Mouse (Mus musculus) hindbrain, postnatal 0 days (tissue): ENCODE data around the gene Ippk. TPM values are rescaled to one million over a fixed set of nuclear protein-coding genes. Genes with fewer than 3 reads are reported as not detected.

Source experiments
- ATAC-seq: fragments of 200-750 bp; cut with Nextera tagmentation; 2 replicates; pipeline ENCODE4 v1.8.0; 2017; ENCODE audit warnings: mild to moderate bottlenecking, moderate TSS enrichment, moderate library complexity
- DNase-seq: peaks from one replicate; pipeline ENCODE4 v3.0.0-alpha.2; 2015; ENCODE audit warnings: low spot score
- H3K27ac ChIP-seq: fragments of 300-500 bp; sonication (generic); 2 replicates; pipeline ENCODE4 v1.5.1; 2014; ENCODE audit warnings: mild to moderate bottlenecking
- H3K27me3 ChIP-seq: fragments of 300-500 bp; sonication (generic); 2 replicates; pipeline ENCODE4 v1.6.1; 2014; ENCODE audit warnings: low read length, mixed read lengths; ENCODE audit not compliant: insufficient read depth
- H3K36me3 ChIP-seq: fragments of 300-500 bp; sonication (generic); 2 replicates; pipeline ENCODE4 v1.6.1; 2014; ENCODE audit warnings: low read length, mixed read lengths; ENCODE audit not compliant: insufficient read depth
- H3K4me1 ChIP-seq: fragments of 300-500 bp; sonication (generic); 2 replicates; pipeline ENCODE4 v1.6.1; 2014; ENCODE audit warnings: antibody characterized with exemption, low read length, mixed read lengths; ENCODE audit not compliant: insufficient read depth
- H3K4me2 ChIP-seq: fragments of 300-500 bp; sonication (generic); 2 replicates; pipeline ENCODE4 v1.6.1; 2014; ENCODE audit warnings: low read depth, mild to moderate bottlenecking, low read length, moderate library complexity, mixed read lengths
- H3K4me3 ChIP-seq: fragments of 300-500 bp; sonication (generic); 2 replicates; pipeline ENCODE4 v1.5.1; 2014; ENCODE audit warnings: low read length
- H3K9ac ChIP-seq: fragments of 300-500 bp; sonication (generic); replicated peaks from 2 replicates; pipeline ENCODE4 v1.6.1; 2014; ENCODE audit warnings: mild to moderate bottlenecking, low read length, moderate library complexity, mixed read lengths
- H3K9me3 ChIP-seq: fragments of 300-500 bp; sonication (generic); 2 replicates; pipeline ENCODE4 v1.6.1; 2016; ENCODE audit warnings: low read length, mixed read lengths
- CTCF ChIP-seq: IDR thresholded peaks from 2 replicates; pipeline ENCODE4 v1.5.1; 2016; ENCODE audit warnings: antibody characterized with exemption, control low read depth, low read depth
- WGBS: fragments of 180-500 bp; shearing (Covaris S2); extraction: QIAGEN DNeasy Blood & Tissue Kit; methylation state at CpG from one replicate; pipeline ENCODE4 v1.1.7; 2014; 5-methylcytosine and 5-hydroxymethylcytosine counted together
- polyA plus RNA-seq: library from polyadenylated mRNA; unstranded; fragments of >200 nt; fragmentation: Nextera tagmentation; extraction: Ambion mirVana; gene quantifications from 2 replicates; pipeline ENCODE4 v1.2.1, GENCODE M21; 2015
- total RNA-seq: library from RNA; depleted of rRNA; stranded (reverse); fragments of >200 nt; gene quantifications from 2 replicates; pipeline ENCODE4 v1.2.3, GENCODE M21; 2014

The Ippk gene
- total and polyA plus RNA-seq, 2 experiments from 2014 or later: 10.2 to 11.9 TPM

GRCm38 (mm10) chr13:49479399-49479798 is 58.4 kb downstream of the Ippk start:
- H3K9ac ChIP-seq: no peak overlapping the region
- 67% methylated on average over 4 of the region's 4 CpGs for WGBS
- no peaks in the 10 kb centered on the region for H3K4me1 ChIP-seq
- no peaks in the 10 kb centered on the region for H3K9me3 ChIP-seq
- no peaks in the 10 kb centered on the region for H3K36me3 ChIP-seq
- DNase-seq: no peak
- no peaks in the 10 kb centered on the region for H3K27me3 ChIP-seq
- ATAC-seq: no peak
- H3K27ac ChIP-seq: no peak overlapping the region
- no peak overlapping the region for H3K4me3 ChIP-seq
- no peak for TF ChIP-seq CTCF
- no peak overlapping the region for H3K4me2 ChIP-seq

GRCm38 (mm10) chr13:49480057-49480456 is 59.0 kb downstream of the Ippk start:
- peak; percentile 75 for DNase-seq

GRCm38 (mm10) chr13:49480551-49480950 is 59.5 kb downstream of the Ippk start:
- H3K27ac ChIP-seq: peak overlapping the region; percentile 37; the same call in 1 of the 2 replicates

More at GRCm38 (mm10) chr13:49480057-49480456, 59.0 kb downstream of the Ippk start:
- Histone ChIP-seq H3K36me3 (no peaks in the 10 kb centered on the region), H3K9ac (no peak overlapping the region), H3K4me2 (no peak overlapping the region), H3K9me3 (no peaks in the 10 kb centered on the region), H3K27ac (no peak overlapping the region), H3K27me3 (no peaks in the 10 kb centered on the region), H3K4me3 (no peak overlapping the region), H3K4me1 (no peaks in the 10 kb centered on the region)
- 58% methylated on average over 2 of the region's 2 CpGs for WGBS
- no peak for TF ChIP-seq CTCF
- ATAC-seq: peak; percentile 75; the same call in 1 of the 2 replicates

GRCm38 (mm10) chr13:49485388-49485787 is 64.3 kb downstream of the Ippk start:
- Histone ChIP-seq H3K27me3 (no peaks in the 10 kb centered on the region), H3K9me3 (no peaks in the 10 kb centered on the region), H3K4me2 (no peak overlapping the region), H3K4me3 (no peak overlapping the region), H3K36me3 (no peaks in the 10 kb centered on the region), H3K9ac (no peak overlapping the region), H3K27ac (no peak overlapping the region), H3K4me1 (no peaks in the 10 kb centered on the region)
- 75% methylated on average over 5 of the region's 5 CpGs for WGBS
- DNase-seq (no peak), ATAC-seq (no peak)
- no peak for TF ChIP-seq CTCF

More at GRCm38 (mm10) chr13:49480551-49480950, 59.5 kb downstream of the Ippk start:
- Histone ChIP-seq H3K27me3 (no peaks in the 10 kb centered on the region), H3K36me3 (no peaks in the 10 kb centered on the region), H3K4me2 (no peak overlapping the region), H3K4me1 (no peaks in the 10 kb centered on the region), H3K9ac (no peak overlapping the region), H3K9me3 (no peaks in the 10 kb centered on the region), H3K4me3 (no peak overlapping the region)
- TF ChIP-seq CTCF: no peak
- ATAC-seq (peak; percentile 78), DNase-seq (peak; percentile 56)
- 45% methylated on average over 5 of the region's 5 CpGs for WGBS

GRCm38 (mm10) chr13:49492376-49493368 is 71.6 kb downstream of the Ippk start, which contains the start of gene Tes3-ps:
Gene Tes3-ps, plus strand, starts transcription at chr13:49493318.
- DNase-seq: no peak
- H3K9ac ChIP-seq: no peak within 1 kb of the TSS
- TF ChIP-seq CTCF: no peak
- no peak within 1 kb of the TSS for H3K4me2 ChIP-seq
- no peak for ATAC-seq
- H3K4me1 ChIP-seq: no peaks in the 10 kb centered on the region
- no peak within 1 kb of the TSS for H3K27ac ChIP-seq
- H3K4me3 ChIP-seq: no peak within 1 kb of the TSS
- no peaks in the 10 kb centered on the region for H3K9me3 ChIP-seq
- WGBS: 81% methylated on average over 6 of the region's 6 CpGs
- H3K27me3 ChIP-seq: no peaks in the 10 kb centered on the region
- no peaks in the 10 kb centered on the region for H3K36me3 ChIP-seq

GRCm38 (mm10) chr13:49504510-49504909 is 83.5 kb downstream of the Ippk start, which contains the start of gene Ecm2:
Gene Ecm2, plus strand, starts transcription at chr13:49504810.
- Histone ChIP-seq H3K4me1 (no peaks in the 10 kb centered on the region), H3K27me3 (no peaks in the 10 kb centered on the region), H3K27ac (no peak within 1 kb of the TSS), H3K9ac (no peak within 1 kb of the TSS), H3K9me3 (no peaks in the 10 kb centered on the region), H3K4me3 (peak within 1 kb of the TSS; percentile 7; the same call in 1 of the 2 replicates), H3K36me3 (no peaks in the 10 kb centered on the region), H3K4me2 (peak within 1 kb of the TSS; percentile 34)
- ATAC-seq: no peak
- DNase-seq: peak; percentile 4
- WGBS: 34% methylated on average over 4 of the region's 4 CpGs
- no peak for TF ChIP-seq CTCF

- Histone ChIP-seq H3K36me3 (no peaks in the 10 kb centered on the region), H3K27me3 (no peaks in the 10 kb centered on the region), H3K9ac (no peak overlapping the region), H3K27ac (no peak overlapping the region), H3K4me1 (no peaks in the 10 kb centered on the region), H3K4me2 (no peak overlapping the region), H3K9me3 (no peaks in the 10 kb centered on the region), H3K4me3 (no peak overlapping the region)
- ATAC-seq (no peak), DNase-seq (no peak)
- no peak for TF ChIP-seq CTCF
- 81% methylated on average over 4 of the region's 4 CpGs for WGBS
Measured at GRCm38 (mm10) chr13:49505776-49506175, 84.7 kb downstream of the Ippk start.
